Mouse (Mus musculus): ENCODE data around the gene Ccz1. TPM values are rescaled to one million over a fixed set of nuclear protein-coding genes. Genes with fewer than 3 reads are reported as not detected.
A peak's percentile ranks its signal among the peaks of the same experiment; 100 is the strongest.
"Not testable (repeated sequence)": the region's sequence is repeated elsewhere in the genome, so short reads cannot be mapped to it uniquely, and the experiment has no call there.

Ccz1 gene
- polyA plus RNA-seq, 1 experiment from 2014 or later: 69.6 TPM

GRCm38 (mm10) chr5:144013366-144014134 is 1.1 kb downstream of the Ccz1 start:
- DNase-seq (ENCODE audit: low spot score); H3K27me3 ChIP-seq (replicated peaks; ENCODE audit: control insufficient read depth, insufficient read depth, low read length); H3K27ac ChIP-seq (replicated peaks; ENCODE audit: low read depth, low read length); H3K9me3 ChIP-seq (ENCODE audit: control insufficient read depth, low read length); H3K4me1 ChIP-seq (ENCODE audit: control insufficient read depth, insufficient read depth, low read length); ATAC-seq (ENCODE audit: low read depth): not testable (repeated sequence)
- H3K36me3 ChIP-seq (ENCODE audit: control insufficient read depth, insufficient read depth, low read length): peaks cover 40% of the 10 kb centered on the region
- peak overlapping the region; percentile 92 for H3K9ac ChIP-seq (ENCODE audit: low read depth, low read length)
- H3K4me3 ChIP-seq (ENCODE audit: low read depth, low read length): peak overlapping the region; percentile 92
- 67% methylated on average over 12 of the region's 13 CpGs for WGBS
- peak overlapping the region; percentile 57 for H3K4me2 ChIP-seq (ENCODE audit: low read depth, low read length)

GRCm38 (mm10) chr5:144002461-144003192 is 12.1 kb downstream of the Ccz1 start:
- Histone ChIP-seq H3K4me1 (ENCODE audit: control insufficient read depth, insufficient read depth, low read length) (no peaks in the 10 kb centered on the region), H3K9me3 (ENCODE audit: control insufficient read depth, low read length) (no peaks in the 10 kb centered on the region), H3K27me3 (replicated peaks; ENCODE audit: control insufficient read depth, insufficient read depth, low read length) (no peaks in the 10 kb centered on the region), H3K4me3 (ENCODE audit: low read depth, low read length) (no peak overlapping the region), H3K27ac (replicated peaks; ENCODE audit: low read depth, low read length) (no peak overlapping the region), H3K36me3 (ENCODE audit: control insufficient read depth, insufficient read depth, low read length) (peaks cover 91% of the 10 kb centered on the region), H3K4me2 (ENCODE audit: low read depth, low read length) (no peak overlapping the region), H3K9ac (ENCODE audit: low read depth, low read length) (no peak overlapping the region)
- 91% methylated on average over 15 of the region's 15 CpGs for WGBS
- no peak for DNase-seq (ENCODE audit: low spot score)
- no peak for ATAC-seq (ENCODE audit: low read depth)

GRCm38 (mm10) chr5:143999409-143999808 is 15.3 kb downstream of the Ccz1 start:
- no peak for ATAC-seq (ENCODE audit: low read depth)
- peaks cover 95% of the 10 kb centered on the region for H3K36me3 ChIP-seq (ENCODE audit: control insufficient read depth, insufficient read depth, low read length)

GRCm38 (mm10) chr5:143994632-143995365 is 19.9 kb downstream of the Ccz1 start:
- H3K36me3 ChIP-seq (ENCODE audit: control insufficient read depth, insufficient read depth, low read length): peaks cover 94% of the 10 kb centered on the region
- DNase-seq (ENCODE audit: low spot score) (no peak), ATAC-seq (ENCODE audit: low read depth) (no peak)
- WGBS: 77% methylated on average over 11 of the region's 11 CpGs
- H3K4me1 ChIP-seq (ENCODE audit: control insufficient read depth, insufficient read depth, low read length): no peaks in the 10 kb centered on the region
- no peak overlapping the region for H3K4me2 ChIP-seq (ENCODE audit: low read depth, low read length)
- no peak overlapping the region for H3K4me3 ChIP-seq (ENCODE audit: low read depth, low read length)
- H3K9me3 ChIP-seq (ENCODE audit: control insufficient read depth, low read length): no peaks in the 10 kb centered on the region
- no peak overlapping the region for H3K9ac ChIP-seq (ENCODE audit: low read depth, low read length)
- no peaks in the 10 kb centered on the region for H3K27me3 ChIP-seq (replicated peaks; ENCODE audit: control insufficient read depth, insufficient read depth, low read length)
- no peak overlapping the region for H3K27ac ChIP-seq (replicated peaks; ENCODE audit: low read depth, low read length)

More at GRCm38 (mm10) chr5:143999409-143999808, 15.3 kb downstream of the Ccz1 start:
- no peak overlapping the region for H3K4me2 ChIP-seq (ENCODE audit: low read depth, low read length)
- no peaks in the 10 kb centered on the region for H3K9me3 ChIP-seq (ENCODE audit: control insufficient read depth, low read length)
- no peak overlapping the region for H3K9ac ChIP-seq (ENCODE audit: low read depth, low read length)
- H3K27me3 ChIP-seq (replicated peaks; ENCODE audit: control insufficient read depth, insufficient read depth, low read length): no peaks in the 10 kb centered on the region
- H3K4me1 ChIP-seq (ENCODE audit: control insufficient read depth, insufficient read depth, low read length): no peaks in the 10 kb centered on the region
- H3K4me3 ChIP-seq (ENCODE audit: low read depth, low read length): no peak overlapping the region
- no peak overlapping the region for H3K27ac ChIP-seq (replicated peaks; ENCODE audit: low read depth, low read length)
- no peak for DNase-seq (ENCODE audit: low spot score)
- WGBS: 88% methylated on average over 1 of the region's 1 CpGs

- Histone ChIP-seq H3K36me3 (ENCODE audit: control insufficient read depth, insufficient read depth, low read length) (peaks cover 93% of the 10 kb centered on the region), H3K27ac (replicated peaks; ENCODE audit: low read depth, low read length) (no peak overlapping the region), H3K9ac (ENCODE audit: low read depth, low read length) (no peak overlapping the region), H3K4me2 (ENCODE audit: low read depth, low read length) (no peak overlapping the region), H3K27me3 (replicated peaks; ENCODE audit: control insufficient read depth, insufficient read depth, low read length) (no peaks in the 10 kb centered on the region), H3K4me3 (ENCODE audit: low read depth, low read length) (no peak overlapping the region), H3K4me1 (ENCODE audit: control insufficient read depth, insufficient read depth, low read length) (no peaks in the 10 kb centered on the region), H3K9me3 (ENCODE audit: control insufficient read depth, low read length) (no peaks in the 10 kb centered on the region)
- 85% methylated on average over 5 of the region's 5 CpGs for WGBS
- ATAC-seq (ENCODE audit: low read depth) (no peak), DNase-seq (ENCODE audit: low spot score) (no peak)
These were observed 20.8 kb downstream of the Ccz1 start for GRCm38 (mm10) chr5:143993849-143994248.

GRCm38 (mm10) chr5:143993260-143993659 is 21.4 kb downstream of the Ccz1 start:
- Histone ChIP-seq H3K27me3 (replicated peaks; ENCODE audit: control insufficient read depth, insufficient read depth, low read length) (no peaks in the 10 kb centered on the region), H3K36me3 (ENCODE audit: control insufficient read depth, insufficient read depth, low read length) (peaks cover 93% of the 10 kb centered on the region), H3K27ac (replicated peaks; ENCODE audit: low read depth, low read length) (no peak overlapping the region), H3K4me3 (ENCODE audit: low read depth, low read length) (no peak overlapping the region), H3K9ac (ENCODE audit: low read depth, low read length) (no peak overlapping the region), H3K4me2 (ENCODE audit: low read depth, low read length) (no peak overlapping the region), H3K9me3 (ENCODE audit: control insufficient read depth, low read length) (no peaks in the 10 kb centered on the region), H3K4me1 (ENCODE audit: control insufficient read depth, insufficient read depth, low read length) (no peaks in the 10 kb centered on the region)
- WGBS: 87% methylated on average over 8 of the region's 8 CpGs
- ATAC-seq (ENCODE audit: low read depth) (no peak), DNase-seq (ENCODE audit: low spot score) (no peak)

GRCm38 (mm10) chr5:143992661-143993060 is 22.0 kb downstream of the Ccz1 start:
- peaks cover 93% of the 10 kb centered on the region for H3K36me3 ChIP-seq (ENCODE audit: control insufficient read depth, insufficient read depth, low read length)
- no peak overlapping the region for H3K27ac ChIP-seq (replicated peaks; ENCODE audit: low read depth, low read length)
- ATAC-seq (ENCODE audit: low read depth): no peak
- H3K27me3 ChIP-seq (replicated peaks; ENCODE audit: control insufficient read depth, insufficient read depth, low read length): no peaks in the 10 kb centered on the region
- no peak for DNase-seq (ENCODE audit: low spot score)
- H3K4me3 ChIP-seq (ENCODE audit: low read depth, low read length): no peak overlapping the region
- 80% methylated on average over 10 of the region's 10 CpGs for WGBS
- H3K4me1 ChIP-seq (ENCODE audit: control insufficient read depth, insufficient read depth, low read length): no peaks in the 10 kb centered on the region
- H3K4me2 ChIP-seq (ENCODE audit: low read depth, low read length): no peak overlapping the region
- H3K9ac ChIP-seq (ENCODE audit: low read depth, low read length): no peak overlapping the region
- H3K9me3 ChIP-seq (ENCODE audit: control insufficient read depth, low read length): no peaks in the 10 kb centered on the region

- no peak overlapping the region for H3K4me3 ChIP-seq (ENCODE audit: low read depth, low read length)
- H3K9ac ChIP-seq (ENCODE audit: low read depth, low read length): no peak overlapping the region
- peaks cover 96% of the 10 kb centered on the region for H3K36me3 ChIP-seq (ENCODE audit: control insufficient read depth, insufficient read depth, low read length)
- no peak overlapping the region for H3K4me2 ChIP-seq (ENCODE audit: low read depth, low read length)
- no peaks in the 10 kb centered on the region for H3K27me3 ChIP-seq (replicated peaks; ENCODE audit: control insufficient read depth, insufficient read depth, low read length)
- 91% methylated on average over 11 of the region's 11 CpGs for WGBS
- no peak for DNase-seq (ENCODE audit: low spot score)
- H3K27ac ChIP-seq (replicated peaks; ENCODE audit: low read depth, low read length): no peak overlapping the region
- no peaks in the 10 kb centered on the region for H3K4me1 ChIP-seq (ENCODE audit: control insufficient read depth, insufficient read depth, low read length)
- no peak for ATAC-seq (ENCODE audit: low read depth)
- no peaks in the 10 kb centered on the region for H3K9me3 ChIP-seq (ENCODE audit: control insufficient read depth, low read length)
These were observed 24.6 kb downstream of the Ccz1 start for GRCm38 (mm10) chr5:143990086-143990485.

Measured in embryonic facial prominence, embryonic 14.5 days (tissue).